Mouse (Mus musculus) megakaryocyte, embryonic 14.5 days (primary cell): ENCODE data around the gene Pkd1l2. TPM values are rescaled to one million over a fixed set of nuclear protein-coding genes. Genes with fewer than 3 reads are reported as not detected.

Source experiments
- H3K27me3 ChIP-seq: replicated peaks from 2 replicates; pipeline ENCODE3; 2012; ENCODE audit warnings: inconsistent platforms
- H3K36me3 ChIP-seq: replicated peaks from 2 replicates; pipeline ENCODE3; 2012; ENCODE audit warnings: low read length, inconsistent platforms, mixed read lengths
- H3K4me1 ChIP-seq: 2 replicates; pipeline ENCODE4 v1.6.1; 2012; ENCODE audit warnings: inconsistent platforms
- H3K4me3 ChIP-seq: replicated peaks from 2 replicates; pipeline ENCODE3; 2012; ENCODE audit warnings: moderate library complexity, mild to moderate bottlenecking, inconsistent platforms
- H3K9me3 ChIP-seq: 2 replicates; pipeline ENCODE4 v1.6.1; 2012; ENCODE audit warnings: inconsistent platforms
- FLI1 ChIP-seq: IDR thresholded peaks from 2 replicates; pipeline ENCODE4 v1.6.1; 2012; ENCODE audit warnings: low read length, inconsistent platforms, mixed read lengths
- GATA1 ChIP-seq: IDR thresholded peaks from 3 replicates; pipeline ENCODE4 v1.6.1; 2012; ENCODE audit warnings: mixed read lengths, low read length, inconsistent platforms, borderline replicate concordance
- polyA plus RNA-seq: library from polyadenylated mRNA; stranded (reverse); fragments of >175 nt; gene quantifications from 2 replicates; pipeline ENCODE4 v1.2.3, GENCODE M21; 2012; ENCODE audit warnings: low replicate concordance; ENCODE audit not compliant: insufficient read depth

The Pkd1l2 gene
- polyA plus RNA-seq, 1 experiment = 0.63 TPM

DNA sequence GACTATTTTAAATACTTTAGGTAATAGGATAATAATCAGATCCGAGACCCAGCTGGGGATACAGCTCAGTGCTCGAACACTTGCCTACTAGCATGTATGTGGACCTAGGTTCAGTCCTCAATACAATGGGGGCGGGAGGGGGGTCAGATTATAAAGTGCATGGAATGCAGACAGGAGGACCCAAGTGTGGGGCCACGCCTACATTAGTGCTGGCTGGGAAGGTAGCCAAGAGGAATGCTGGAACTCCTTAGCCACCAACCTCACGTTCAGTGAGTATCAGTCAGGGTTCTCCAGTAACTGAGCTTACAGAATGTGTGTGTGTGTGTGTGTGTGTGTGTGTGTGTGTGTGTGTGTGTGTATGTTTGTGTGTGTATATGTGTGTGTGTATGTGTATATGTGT lies 130.9 kb downstream of the Pkd1l2 start:
- peaks cover 41% of the 10 kb centered on the region for H3K36me3 ChIP-seq
- H3K4me3 ChIP-seq = no peak overlapping the region
- no peaks in the 10 kb centered on the region for H3K9me3 ChIP-seq
- peaks cover 58% of the 10 kb centered on the region for H3K4me1 ChIP-seq
- no peaks in the 10 kb centered on the region for H3K27me3 ChIP-seq
- TF ChIP-seq FLI1 (no peak), GATA1 (no peak)

DNA sequence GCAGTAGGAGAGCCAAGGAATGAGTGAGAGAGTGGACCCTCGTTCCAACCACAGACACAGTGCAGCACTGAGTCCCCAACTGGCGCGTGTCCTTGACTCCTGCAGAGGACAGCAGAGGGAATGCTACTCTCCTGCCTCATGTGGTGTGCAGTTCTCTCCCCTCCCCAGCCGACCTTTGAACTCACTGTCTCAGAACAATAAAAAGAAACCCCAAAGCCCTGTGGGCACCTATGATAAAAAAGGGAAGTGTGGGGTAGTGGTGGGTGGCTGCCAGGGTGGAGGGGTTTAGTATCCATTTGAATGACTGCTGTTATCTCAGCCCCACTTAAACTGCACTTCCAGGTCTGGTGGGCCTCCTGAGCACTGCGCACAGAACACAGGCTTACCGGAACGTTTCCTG lies 134.7 kb downstream of the Pkd1l2 start:
- H3K4me3 ChIP-seq = peak overlapping the region; percentile 78
- H3K36me3 ChIP-seq = peaks cover 3% of the 10 kb centered on the region
- H3K4me1 ChIP-seq = peaks cover 74% of the 10 kb centered on the region
- TF ChIP-seq GATA1 (no peak), FLI1 (no peak)
- H3K27me3 ChIP-seq = no peaks in the 10 kb centered on the region
- H3K9me3 ChIP-seq = no peaks in the 10 kb centered on the region

- Histone ChIP-seq H3K4me3 (peak overlapping the region; percentile 88), H3K4me1 (peaks cover 74% of the 10 kb centered on the region), H3K27me3 (no peaks in the 10 kb centered on the region), H3K9me3 (no peaks in the 10 kb centered on the region), H3K36me3 (no peaks in the 10 kb centered on the region)
- TF ChIP-seq GATA1 (no peak), FLI1 (no peak)
Observed at GRCm38 (mm10) chr8:116946851-116947250, 135.4 kb downstream of the Pkd1l2 start.

DNA sequence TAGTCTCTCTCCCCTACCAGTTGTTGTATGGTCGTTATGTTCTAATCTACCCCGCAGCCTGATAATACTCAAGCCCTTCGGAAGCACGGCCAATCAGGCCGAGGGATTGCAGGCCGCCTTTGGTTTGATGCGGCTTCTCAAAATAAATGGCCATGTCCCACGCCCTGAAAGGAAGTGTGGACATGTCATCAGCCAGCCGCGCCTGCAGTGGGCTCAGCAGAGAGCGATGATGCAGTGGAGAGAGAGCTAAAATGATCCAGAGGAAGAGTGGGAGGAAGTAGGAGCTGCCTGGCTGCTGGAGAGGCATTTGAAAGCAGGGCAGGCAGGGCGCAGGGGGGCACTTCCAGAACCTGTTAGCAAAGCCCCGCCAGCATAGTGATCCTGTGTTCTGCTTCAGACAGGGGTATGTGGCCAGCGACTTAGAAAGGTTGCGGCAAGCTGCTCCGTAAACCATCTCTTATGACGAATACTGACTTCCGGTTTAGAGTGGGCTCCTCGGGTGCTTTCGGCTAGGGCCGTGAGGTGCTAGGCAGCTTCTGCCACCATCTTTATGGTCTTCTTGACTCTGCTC lies 135.9 kb downstream of the Pkd1l2 start:
- Histone ChIP-seq H3K4me1 (peaks cover 73% of the 10 kb centered on the region), H3K4me3 (peak overlapping the region; percentile 88), H3K36me3 (peaks cover 2% of the 10 kb centered on the region), H3K9me3 (no peaks in the 10 kb centered on the region), H3K27me3 (no peaks in the 10 kb centered on the region)
- TF ChIP-seq GATA1 (no peak), FLI1 (no peak)

Other genes with a start within 250 kb of the Pkd1l2 start
- gene Cmc2, start 161.0 kb downstream of the Pkd1l2 start, polyA plus RNA-seq = 36.1 TPM in 1 of 2 replicates, not detected in the other
- 3.4 TPM in 1 of 2 replicates, not detected in the other for gene Cenpn, start 160.7 kb downstream of the Pkd1l2 start, polyA plus RNA-seq
- 0.95 and 2.5 TPM in 2 replicates for gene Atmin, start 139.1 kb downstream of the Pkd1l2 start, polyA plus RNA-seq
- 1.8 and 2.0 TPM in 2 replicates for gene 1700030J22Rik, start 103.5 kb downstream of the Pkd1l2 start, polyA plus RNA-seq
- 1.6 and 4.9 TPM in 2 replicates for gene Gcsh, start 88.9 kb downstream of the Pkd1l2 start, polyA plus RNA-seq
- 0.30 TPM in 1 of 2 replicates, not detected in the other for gene Bco1, start 13.4 kb upstream of the Pkd1l2 start, polyA plus RNA-seq
- 1.7 and 2.1 TPM in 2 replicates for gene Gan, start 75.7 kb upstream of the Pkd1l2 start, polyA plus RNA-seq
- gene Cmip, start 174.6 kb upstream of the Pkd1l2 start, polyA plus RNA-seq = 92.3 and 120 TPM in 2 replicates